Mouse (Mus musculus) limb, embryonic 10.5 days (tissue): ENCODE measurements around the gene Aste1. TPM values are rescaled to one million over a fixed set of nuclear protein-coding genes. Genes with fewer than 3 reads are reported as not detected.
A peak's percentile ranks its signal among the peaks of the same experiment; 100 is the strongest.

Source experiments
- DNase-seq: peaks from one replicate; pipeline ENCODE4 v3.0.0-alpha.2; 2017; ENCODE audit warnings: low spot score
- H3K27ac ChIP-seq: fragments of 300-500 bp; sonication (generic); 2 replicates; pipeline ENCODE4 v1.5.1; 2016; ENCODE audit warnings: mild to moderate bottlenecking
- H3K27me3 ChIP-seq: fragments of 300-500 bp; sonication (generic); 2 replicates; pipeline ENCODE4 v1.6.1; 2016; ENCODE audit warnings: low read depth, mild to moderate bottlenecking; ENCODE audit not compliant: poor library complexity, severe bottlenecking
- H3K36me3 ChIP-seq: fragments of 300-500 bp; sonication (generic); 2 replicates; pipeline ENCODE4 v1.6.1; 2016; ENCODE audit warnings: mild to moderate bottlenecking, moderate library complexity
- H3K4me1 ChIP-seq: fragments of 300-500 bp; sonication (generic); 2 replicates; pipeline ENCODE4 v1.6.1; 2016
- H3K4me3 ChIP-seq: fragments of 300-500 bp; sonication (generic); 2 replicates; pipeline ENCODE4 v1.5.1; 2016; ENCODE audit warnings: mild to moderate bottlenecking, moderate library complexity
- H3K9me3 ChIP-seq: fragments of 300-500 bp; sonication (generic); replicated peaks from 2 replicates; pipeline ENCODE4 v1.6.1; 2016; ENCODE audit warnings: mild to moderate bottlenecking
- WGBS: fragments of 180-500 bp; shearing (Covaris S2); methylation state at CpG from one replicate; pipeline ENCODE4 v1.1.7; 2016; 5-methylcytosine and 5-hydroxymethylcytosine counted together
- polyA plus RNA-seq: library from polyadenylated mRNA; unstranded; fragments of >200 nt; fragmentation: Nextera tagmentation; extraction: Ambion mirVana; gene quantifications from 2 replicates; pipeline ENCODE4 v1.2.1, GENCODE M21; 2016

Aste1 gene
- polyA plus RNA-seq = 12.6 and 12.8 TPM in 2 replicates

- DNase-seq = peak; percentile 95
- H3K27ac ChIP-seq = peak within 1 kb of the TSS; percentile 81
- peaks cover 30% of the 10 kb centered on the region for H3K36me3 ChIP-seq
- H3K4me1 ChIP-seq = 0 out of 2 replicates have a peak, but pooled peaks cover 9% of the 10 kb centered on the region
- H3K27me3 ChIP-seq = no peaks in the 10 kb centered on the region
- under 1% methylated on average over 44 of the region's 44 CpGs for WGBS
- no peaks in the 10 kb centered on the region for H3K9me3 ChIP-seq
- H3K4me3 ChIP-seq = peak within 1 kb of the TSS; percentile 79
Observed at GRCm38 (mm10) chr9:105395218-105395627, at the start of gene Aste1, which contains the start of gene Nek11. Gene Aste1, plus strand, starts transcription at chr9:105395392. Gene Nek11, minus strand, starts transcription at chr9:105395524.

- H3K27me3 ChIP-seq = no peaks in the 10 kb centered on the region
- no peak overlapping the region for H3K4me3 ChIP-seq
- no peak for DNase-seq
- H3K4me1 ChIP-seq = no peaks in the 10 kb centered on the region
- 79% methylated on average over 10 of the region's 10 CpGs for WGBS
- no peaks in the 10 kb centered on the region for H3K9me3 ChIP-seq
- H3K27ac ChIP-seq = no peak overlapping the region
- H3K36me3 ChIP-seq = no peaks in the 10 kb centered on the region
Observed at GRCm38 (mm10) chr9:105348242-105349031, 46.8 kb upstream of the Aste1 start.

GRCm38 (mm10) chr9:105349034-105349433 lies 46.2 kb upstream of the Aste1 start:
- no peak for DNase-seq
- H3K4me3 ChIP-seq = no peak overlapping the region
- H3K27ac ChIP-seq = no peak overlapping the region
- H3K36me3 ChIP-seq = no peaks in the 10 kb centered on the region
- H3K4me1 ChIP-seq = no peaks in the 10 kb centered on the region
- no peaks in the 10 kb centered on the region for H3K27me3 ChIP-seq
- 63% methylated on average over 5 of the region's 5 CpGs for WGBS
- no peaks in the 10 kb centered on the region for H3K9me3 ChIP-seq

GRCm38 (mm10) chr9:105362181-105362580 lies 33.0 kb upstream of the Aste1 start:
- Histone ChIP-seq H3K4me1 (no peaks in the 10 kb centered on the region), H3K27ac (no peak overlapping the region), H3K27me3 (no peaks in the 10 kb centered on the region), H3K4me3 (no peak overlapping the region), H3K9me3 (no peaks in the 10 kb centered on the region), H3K36me3 (no peaks in the 10 kb centered on the region)
- DNase-seq = no peak
- WGBS = 87% methylated on average over 2 of the region's 2 CpGs

- 84% methylated on average over 5 of the region's 5 CpGs for whole genome bisulfite sequencing
- H3K27ac ChIP-seq = no peak overlapping the region
Observed at GRCm38 (mm10) chr9:105363520-105364231, 31.5 kb upstream of the Aste1 start.

GRCm38 (mm10) chr9:105366199-105366598 lies 29.0 kb upstream of the Aste1 start:
- DNase-seq = no peak
- WGBS = 94% methylated on average over 4 of the region's 4 CpGs
- no peaks in the 10 kb centered on the region for H3K4me1 ChIP-seq
- H3K4me3 ChIP-seq = no peak overlapping the region
- no peak overlapping the region for H3K27ac ChIP-seq
- H3K27me3 ChIP-seq = no peaks in the 10 kb centered on the region
- no peaks in the 10 kb centered on the region for H3K36me3 ChIP-seq
- H3K9me3 ChIP-seq = no peaks in the 10 kb centered on the region

More at GRCm38 (mm10) chr9:105363520-105364231, 31.5 kb upstream of the Aste1 start:
- H3K9me3 ChIP-seq = no peaks in the 10 kb centered on the region
- no peaks in the 10 kb centered on the region for H3K4me1 ChIP-seq
- H3K4me3 ChIP-seq = no peak overlapping the region
- H3K36me3 ChIP-seq = no peaks in the 10 kb centered on the region
- DNase-seq = no peak
- no peaks in the 10 kb centered on the region for H3K27me3 ChIP-seq

- H3K36me3 ChIP-seq = no peaks in the 10 kb centered on the region
- H3K27me3 ChIP-seq = no peaks in the 10 kb centered on the region
- H3K9me3 ChIP-seq = no peaks in the 10 kb centered on the region
- 93% methylated on average over 3 of the region's 3 CpGs for WGBS
- no peak for DNase-seq
- no peaks in the 10 kb centered on the region for H3K4me1 ChIP-seq
- H3K27ac ChIP-seq = no peak overlapping the region
- H3K4me3 ChIP-seq = no peak overlapping the region
Observed at GRCm38 (mm10) chr9:105368605-105369004, 26.6 kb upstream of the Aste1 start.

- H3K27ac ChIP-seq = no peak overlapping the region
- H3K4me1 ChIP-seq = no peaks in the 10 kb centered on the region
- no peak for DNase-seq
- no peaks in the 10 kb centered on the region for H3K9me3 ChIP-seq
- no peaks in the 10 kb centered on the region for H3K27me3 ChIP-seq
- H3K36me3 ChIP-seq = no peaks in the 10 kb centered on the region
- WGBS = 72% methylated on average over 5 of the region's 5 CpGs
- H3K4me3 ChIP-seq = no peak overlapping the region
Observed at GRCm38 (mm10) chr9:105374361-105374760, 20.8 kb upstream of the Aste1 start.

GRCm38 (mm10) chr9:105376411-105376810 lies 18.8 kb upstream of the Aste1 start:
- Histone ChIP-seq H3K4me3 (no peak overlapping the region), H3K4me1 (no peaks in the 10 kb centered on the region), H3K36me3 (no peaks in the 10 kb centered on the region), H3K9me3 (no peaks in the 10 kb centered on the region), H3K27ac (no peak overlapping the region), H3K27me3 (no peaks in the 10 kb centered on the region)
- no peak for DNase-seq
- 81% methylated on average over 7 of the region's 7 CpGs for WGBS

- DNase-seq = no peak
- H3K4me3 ChIP-seq = no peak overlapping the region
- no peaks in the 10 kb centered on the region for H3K4me1 ChIP-seq
- no peaks in the 10 kb centered on the region for H3K27me3 ChIP-seq
- 80% methylated on average over 7 of the region's 7 CpGs for WGBS
- H3K36me3 ChIP-seq = no peaks in the 10 kb centered on the region
- H3K9me3 ChIP-seq = no peaks in the 10 kb centered on the region
- no peak overlapping the region for H3K27ac ChIP-seq
Observed at GRCm38 (mm10) chr9:105376954-105377530, 18.1 kb upstream of the Aste1 start.

GRCm38 (mm10) chr9:105377622-105378021 lies 17.6 kb upstream of the Aste1 start:
- H3K4me1 ChIP-seq = no peaks in the 10 kb centered on the region
- 79% methylated on average over 3 of the region's 3 CpGs for WGBS
- no peak overlapping the region for H3K27ac ChIP-seq
- DNase-seq = no peak
- no peaks in the 10 kb centered on the region for H3K27me3 ChIP-seq
- H3K36me3 ChIP-seq = no peaks in the 10 kb centered on the region
- no peak overlapping the region for H3K4me3 ChIP-seq
- H3K9me3 ChIP-seq = no peaks in the 10 kb centered on the region

- Histone ChIP-seq H3K27ac (no peak overlapping the region), H3K4me3 (no peak overlapping the region), H3K4me1 (no peaks in the 10 kb centered on the region), H3K9me3 (no peaks in the 10 kb centered on the region), H3K27me3 (no peaks in the 10 kb centered on the region), H3K36me3 (no peaks in the 10 kb centered on the region)
- WGBS = 91% methylated on average over 8 of the region's 8 CpGs
- no peak for DNase-seq
Observed at GRCm38 (mm10) chr9:105379533-105380145, 15.6 kb upstream of the Aste1 start.
